Mouse (Mus musculus): ENCODE measurements around the gene Shld1. TPM values are rescaled to one million over a fixed set of nuclear protein-coding genes. Genes with fewer than 3 reads are reported as not detected.

Gene Shld1
- polyA plus RNA-seq, 1 experiment from 2014 or later: 11.2 TPM

DNA sequence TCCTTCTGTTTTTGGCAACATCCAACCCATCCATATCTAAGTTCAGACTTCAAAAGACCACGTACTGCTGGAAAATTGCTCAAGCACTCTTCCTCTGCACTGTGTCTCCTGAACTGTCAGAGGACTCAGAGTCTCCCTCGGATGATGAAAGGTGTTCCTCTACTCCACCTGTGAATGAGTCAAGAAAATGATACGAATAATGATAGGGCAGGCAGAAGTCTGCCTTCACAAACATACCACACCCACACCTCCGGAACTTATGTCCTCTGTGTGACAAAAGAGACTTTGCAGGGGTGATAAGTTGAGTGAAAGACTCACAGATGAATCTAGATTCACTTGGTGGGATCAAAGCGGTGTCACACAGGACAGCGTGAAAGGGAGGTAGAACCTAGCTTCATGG lies 17.6 kb upstream of the Shld1 start:
- Histone ChIP-seq H3K9me3 (ENCODE audit: control insufficient read depth) (no peaks in the 10 kb centered on the region), H3K27ac (ENCODE audit: low read depth, low read length) (no peak overlapping the region), H3K4me1 (replicated peaks; ENCODE audit: control insufficient read depth, insufficient read depth, low read length) (no peaks in the 10 kb centered on the region), H3K36me3 (ENCODE audit: control insufficient read depth, insufficient read depth) (no peaks in the 10 kb centered on the region), H3K4me3 (ENCODE audit: low read depth, low read length) (no peak overlapping the region), H3K27me3 (replicated peaks; ENCODE audit: control insufficient read depth, insufficient read depth, low read length) (no peaks in the 10 kb centered on the region), H3K9ac (ENCODE audit: low read depth, low read length) (no peak overlapping the region), H3K4me2 (replicated peaks; ENCODE audit: low read depth) (no peak overlapping the region)
- WGBS: 63% methylated on average over 6 of the region's 6 CpGs
- no peak for ATAC-seq
- TF ChIP-seq CTCF (IDR thresholded peaks at IDR 0.05; ENCODE audit: low read depth): no peak

DNA sequence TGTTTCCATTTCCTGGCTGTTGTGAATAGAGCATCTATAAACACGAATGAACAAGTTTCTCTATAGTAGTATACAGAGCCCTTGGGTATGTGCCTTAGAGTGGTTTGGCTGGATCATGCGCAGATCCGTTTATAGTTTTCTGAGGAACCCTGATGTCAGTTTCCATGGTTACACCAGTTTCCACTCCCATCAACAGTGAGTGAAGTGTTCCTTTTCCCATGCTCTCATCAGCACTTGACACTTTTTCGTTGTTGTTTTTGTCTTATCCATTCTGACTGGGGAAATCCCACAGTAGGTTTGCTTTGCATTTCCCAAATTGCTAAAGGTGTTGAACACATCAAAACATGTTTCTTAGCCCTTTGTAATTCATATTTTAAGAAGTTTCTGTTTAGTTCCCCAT lies 16.4 kb upstream of the Shld1 start:
- WGBS: 65% methylated on average over 4 of the region's 4 CpGs
- Histone ChIP-seq H3K27ac (ENCODE audit: low read depth, low read length) (no peak overlapping the region), H3K4me2 (replicated peaks; ENCODE audit: low read depth) (no peak overlapping the region), H3K4me1 (replicated peaks; ENCODE audit: control insufficient read depth, insufficient read depth, low read length) (no peaks in the 10 kb centered on the region), H3K9ac (ENCODE audit: low read depth, low read length) (no peak overlapping the region), H3K9me3 (ENCODE audit: control insufficient read depth) (no peaks in the 10 kb centered on the region), H3K4me3 (ENCODE audit: low read depth, low read length) (no peak overlapping the region), H3K27me3 (replicated peaks; ENCODE audit: control insufficient read depth, insufficient read depth, low read length) (no peaks in the 10 kb centered on the region), H3K36me3 (ENCODE audit: control insufficient read depth, insufficient read depth) (no peaks in the 10 kb centered on the region)
- no peak for ATAC-seq
- TF ChIP-seq CTCF (IDR thresholded peaks at IDR 0.05; ENCODE audit: low read depth): no peak

DNA sequence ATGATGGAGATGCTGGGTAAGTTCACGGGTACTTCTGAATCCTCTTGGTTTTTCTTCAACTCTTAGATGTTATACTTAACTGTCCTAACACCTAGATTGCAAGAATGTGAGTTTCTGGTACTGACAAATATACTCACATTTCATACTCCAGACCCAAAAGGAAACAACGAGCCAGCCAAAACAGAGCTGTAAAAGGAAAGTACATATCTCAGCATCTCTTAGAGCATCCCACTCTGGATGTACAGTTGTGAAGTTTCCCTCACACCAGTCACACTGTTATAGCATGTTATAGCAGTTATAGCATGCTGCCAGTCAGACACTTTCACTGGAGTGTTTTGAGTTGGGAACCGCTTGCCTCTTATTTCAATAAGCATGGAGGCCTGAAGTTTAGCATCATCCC lies 14.6 kb upstream of the Shld1 start:
- no peak for ATAC-seq
- no peak overlapping the region for H3K27ac ChIP-seq (ENCODE audit: low read depth, low read length)
- H3K4me1 ChIP-seq (replicated peaks; ENCODE audit: control insufficient read depth, insufficient read depth, low read length): no peaks in the 10 kb centered on the region
- H3K9me3 ChIP-seq (ENCODE audit: control insufficient read depth): no peaks in the 10 kb centered on the region
- H3K36me3 ChIP-seq (ENCODE audit: control insufficient read depth, insufficient read depth): no peaks in the 10 kb centered on the region
- H3K27me3 ChIP-seq (replicated peaks; ENCODE audit: control insufficient read depth, insufficient read depth, low read length): no peaks in the 10 kb centered on the region
- no peak overlapping the region for H3K4me2 ChIP-seq (replicated peaks; ENCODE audit: low read depth)
- WGBS: 96% methylated on average over 3 of the region's 3 CpGs
- TF ChIP-seq CTCF (IDR thresholded peaks at IDR 0.05; ENCODE audit: low read depth): no peak
- no peak overlapping the region for H3K4me3 ChIP-seq (ENCODE audit: low read depth, low read length)
- no peak overlapping the region for H3K9ac ChIP-seq (ENCODE audit: low read depth, low read length)

DNA sequence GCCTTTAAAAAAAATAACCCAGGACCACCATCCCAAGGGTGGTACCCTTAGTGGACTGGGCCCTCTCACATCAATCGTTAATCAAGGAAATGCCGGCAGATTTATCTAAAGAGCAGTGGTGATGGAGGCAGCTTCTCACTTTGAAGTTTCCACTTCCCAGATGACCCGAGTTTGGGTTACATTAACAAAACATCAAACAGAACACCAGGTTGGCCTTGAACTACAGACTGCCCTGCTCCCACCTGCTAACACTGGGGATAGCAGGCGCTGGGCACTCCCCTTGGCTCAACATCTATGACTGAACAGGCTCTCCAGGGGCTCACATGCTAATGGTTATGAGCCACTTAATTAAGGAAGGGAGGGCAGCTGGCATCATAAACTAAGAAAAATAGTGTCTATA lies 10.6 kb upstream of the Shld1 start:
- Histone ChIP-seq H3K27me3 (replicated peaks; ENCODE audit: control insufficient read depth, insufficient read depth, low read length) (no peaks in the 10 kb centered on the region), H3K9me3 (ENCODE audit: control insufficient read depth) (no peaks in the 10 kb centered on the region), H3K36me3 (ENCODE audit: control insufficient read depth, insufficient read depth) (no peaks in the 10 kb centered on the region), H3K4me3 (ENCODE audit: low read depth, low read length) (no peak overlapping the region), H3K9ac (ENCODE audit: low read depth, low read length) (no peak overlapping the region), H3K4me2 (replicated peaks; ENCODE audit: low read depth) (no peak overlapping the region), H3K27ac (ENCODE audit: low read depth, low read length) (no peak overlapping the region), H3K4me1 (replicated peaks; ENCODE audit: control insufficient read depth, insufficient read depth, low read length) (no peaks in the 10 kb centered on the region)
- no peak for TF ChIP-seq CTCF (IDR thresholded peaks at IDR 0.05; ENCODE audit: low read depth)
- WGBS: 71% methylated on average over 4 of the region's 4 CpGs
- no peak for ATAC-seq

DNA sequence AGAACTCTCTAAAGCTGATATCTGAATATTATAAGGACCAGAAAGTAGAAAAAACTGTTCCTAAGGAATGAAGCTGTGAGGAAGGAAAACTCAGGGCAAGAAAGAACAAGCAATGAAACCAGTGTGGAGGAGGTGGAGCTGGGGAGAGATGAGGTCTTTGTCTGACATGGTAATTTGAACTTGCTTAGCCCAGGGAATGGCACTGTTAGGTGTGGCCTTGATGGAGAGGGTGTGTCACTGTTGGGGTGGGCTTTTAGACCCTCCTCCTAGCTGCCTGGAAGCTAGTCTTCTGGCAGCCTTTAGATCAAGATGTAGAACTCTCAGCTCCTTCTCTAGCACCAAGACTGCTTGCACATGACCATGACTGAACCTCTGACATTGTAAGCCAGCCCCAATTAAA lies 1.7 kb upstream of the Shld1 start:
- H3K36me3 ChIP-seq (ENCODE audit: control insufficient read depth, insufficient read depth): no peaks in the 10 kb centered on the region
- H3K27ac ChIP-seq (ENCODE audit: low read depth, low read length): no peak overlapping the region; the same call in 1 of the 2 replicates

DNA sequence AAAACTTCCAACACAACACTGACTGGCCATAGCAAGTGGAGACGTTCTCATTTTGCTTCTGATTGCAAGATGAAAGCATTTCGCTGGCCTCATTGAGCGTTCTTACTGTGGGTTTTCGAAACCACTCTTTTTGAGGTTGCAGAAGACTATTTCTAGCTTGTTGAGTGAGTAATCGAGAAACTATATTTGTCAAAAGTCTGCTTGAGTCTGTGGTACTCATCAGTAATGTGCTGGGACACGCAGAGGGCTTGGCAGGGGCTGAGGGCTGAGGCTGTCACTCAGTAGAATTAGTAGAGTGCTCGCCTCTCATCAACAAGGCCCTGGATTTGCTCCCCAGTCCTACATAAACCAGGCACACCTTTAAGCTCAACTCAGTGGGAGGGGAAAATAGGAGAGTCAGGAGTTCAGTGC lies 1.9 kb downstream of the Shld1 start:
- H3K27ac ChIP-seq (ENCODE audit: low read depth, low read length): no peak overlapping the region
- no peaks in the 10 kb centered on the region for H3K36me3 ChIP-seq (ENCODE audit: control insufficient read depth, insufficient read depth)
- H3K4me2 ChIP-seq (replicated peaks; ENCODE audit: low read depth): no peak overlapping the region
- TF ChIP-seq CTCF (IDR thresholded peaks at IDR 0.05; ENCODE audit: low read depth): no peak
- H3K27me3 ChIP-seq (replicated peaks; ENCODE audit: control insufficient read depth, insufficient read depth, low read length): no peaks in the 10 kb centered on the region
- H3K9me3 ChIP-seq (ENCODE audit: control insufficient read depth): no peaks in the 10 kb centered on the region
- 82% methylated on average over 7 of the region's 7 CpGs for WGBS
- no peak overlapping the region for H3K9ac ChIP-seq (ENCODE audit: low read depth, low read length)
- no peak for ATAC-seq
- H3K4me1 ChIP-seq (replicated peaks; ENCODE audit: control insufficient read depth, insufficient read depth, low read length): no peaks in the 10 kb centered on the region
- H3K4me3 ChIP-seq (ENCODE audit: low read depth, low read length): no peak overlapping the region

More for the DNA sequence above, 1.7 kb upstream of the Shld1 start:
- Histone ChIP-seq H3K27me3 (replicated peaks; ENCODE audit: control insufficient read depth, insufficient read depth, low read length) (no peaks in the 10 kb centered on the region), H3K4me3 (ENCODE audit: low read depth, low read length) (no peak overlapping the region), H3K9me3 (ENCODE audit: control insufficient read depth) (no peaks in the 10 kb centered on the region), H3K4me1 (replicated peaks; ENCODE audit: control insufficient read depth, insufficient read depth, low read length) (no peaks in the 10 kb centered on the region), H3K4me2 (replicated peaks; ENCODE audit: low read depth) (no peak overlapping the region), H3K9ac (ENCODE audit: low read depth, low read length) (no peak overlapping the region)
- no peak for TF ChIP-seq CTCF (IDR thresholded peaks at IDR 0.05; ENCODE audit: low read depth)
- ATAC-seq: no peak

DNA sequence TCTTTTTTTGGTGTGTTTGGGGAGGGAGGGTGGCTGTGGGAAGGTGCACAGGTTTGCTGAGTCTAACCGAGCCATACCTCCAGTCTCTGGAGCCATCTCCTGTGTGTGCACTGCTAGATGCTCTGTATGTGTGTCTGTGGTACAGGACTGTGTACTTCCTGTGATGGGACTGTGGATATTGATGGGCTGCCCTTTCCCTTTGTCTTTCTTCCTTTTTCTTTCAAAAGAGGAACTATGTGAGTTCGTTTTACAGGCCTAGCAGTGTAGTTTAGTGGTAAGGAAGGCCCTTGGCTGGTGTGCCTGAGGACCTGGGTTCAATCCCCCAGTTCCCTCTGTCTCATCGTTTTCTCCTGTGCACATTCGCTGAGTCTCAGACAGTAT lies 2.4 kb downstream of the Shld1 start:
- H3K4me1 ChIP-seq (replicated peaks; ENCODE audit: control insufficient read depth, insufficient read depth, low read length): no peaks in the 10 kb centered on the region
- no peaks in the 10 kb centered on the region for H3K27me3 ChIP-seq (replicated peaks; ENCODE audit: control insufficient read depth, insufficient read depth, low read length)
- H3K4me2 ChIP-seq (replicated peaks; ENCODE audit: low read depth): no peak overlapping the region
- peaks cover 4% of the 10 kb centered on the region; the same call in 1 of the 2 replicates for H3K36me3 ChIP-seq (ENCODE audit: control insufficient read depth, insufficient read depth)
- 62% methylated on average over 4 of the region's 4 CpGs for WGBS
- H3K9me3 ChIP-seq (ENCODE audit: control insufficient read depth): no peaks in the 10 kb centered on the region
- TF ChIP-seq CTCF (IDR thresholded peaks at IDR 0.05; ENCODE audit: low read depth): no peak
- no peak overlapping the region for H3K4me3 ChIP-seq (ENCODE audit: low read depth, low read length)
- ATAC-seq: no peak
- H3K9ac ChIP-seq (ENCODE audit: low read depth, low read length): no peak overlapping the region
- no peak overlapping the region for H3K27ac ChIP-seq (ENCODE audit: low read depth, low read length)
